Mouse (Mus musculus) brain, embryonic 14.5 days (tissue): Measurements from ENCODE around the gene Acoxl.

Source experiments
- CTCF ChIP-seq: fragments of 200-500 bp; IDR thresholded peaks from 2 replicates; pipeline ENCODE4 v1.5.1; 2012; ENCODE audit warnings: inconsistent platforms, mild to moderate bottlenecking, moderate library complexity, borderline replicate concordance; ENCODE audit not compliant: insufficient read depth, insufficient read length; ENCODE audit errors: extremely low read depth
- POLR2A ChIP-seq: fragments of 200-500 bp; IDR thresholded peaks from 2 replicates; pipeline ENCODE4 v1.6.1; 2012; ENCODE audit warnings: mild to moderate bottlenecking, inconsistent platforms, borderline replicate concordance; ENCODE audit not compliant: poor library complexity, insufficient read depth, insufficient read length, severe bottlenecking; ENCODE audit errors: extremely low read depth

- peak; percentile 55; the same call in 1 of the 2 replicates for TF ChIP-seq CTCF
- TF ChIP-seq POLR2A, result peak; percentile 50; the same call in 1 of the 2 replicates
These were observed 287.2 kb downstream of the Acoxl start, which contains the start of gene Bcl2l11 for GRCm38 (mm10) chr2:128125635-128126470.
